Mouse (Mus musculus) hindbrain, embryonic 11.5 days (tissue): ENCODE results near the gene Pcolce. TPM values are rescaled to one million over a fixed set of nuclear protein-coding genes. Genes with fewer than 3 reads are reported as not detected.

Experiments
- ATAC-seq: fragments of 200-750 bp; cut with Nextera tagmentation; 2 replicates; pipeline ENCODE4 v1.8.0; 2017; ENCODE audit warnings: mild to moderate bottlenecking, moderate TSS enrichment, moderate library complexity; ENCODE audit not compliant: low FRiP score
- DNase-seq: peaks from one replicate; pipeline ENCODE4 v3.0.0-alpha.2; 2015; ENCODE audit warnings: low spot score
- H3K27ac ChIP-seq: fragments of 300-500 bp; sonication (generic); 2 replicates; pipeline ENCODE4 v1.5.1; 2014; ENCODE audit warnings: mild to moderate bottlenecking, low read depth, low read length
- H3K27me3 ChIP-seq: fragments of 300-500 bp; sonication (generic); 2 replicates; pipeline ENCODE4 v1.6.1; 2014; ENCODE audit warnings: mild to moderate bottlenecking, low read length, moderate library complexity, mixed read lengths; ENCODE audit not compliant: control insufficient read depth, insufficient read depth
- H3K36me3 ChIP-seq: fragments of 300-500 bp; sonication (generic); 2 replicates; pipeline ENCODE4 v1.6.1; 2014; ENCODE audit warnings: mild to moderate bottlenecking, low read length, moderate library complexity, mixed read lengths; ENCODE audit not compliant: control insufficient read depth, insufficient read depth
- H3K4me1 ChIP-seq: fragments of 300-500 bp; sonication (generic); replicated peaks from 2 replicates; pipeline ENCODE4 v1.6.1; 2014; ENCODE audit warnings: low read length, mixed read lengths; ENCODE audit not compliant: control insufficient read depth, insufficient read depth
- H3K4me2 ChIP-seq: fragments of 300-500 bp; sonication (generic); replicated peaks from 2 replicates; pipeline ENCODE4 v1.6.1; 2014; ENCODE audit warnings: mild to moderate bottlenecking, low read depth, low read length
- H3K4me3 ChIP-seq: fragments of 300-500 bp; sonication (generic); 2 replicates; pipeline ENCODE4 v1.5.1; 2014; ENCODE audit warnings: low read depth, low read length
- H3K9ac ChIP-seq: fragments of 300-500 bp; sonication (generic); 2 replicates; pipeline ENCODE4 v1.6.1; 2014; ENCODE audit warnings: low read depth, low read length
- H3K9me3 ChIP-seq: fragments of 300-500 bp; sonication (generic); 2 replicates; pipeline ENCODE4 v1.6.1; 2016; ENCODE audit warnings: low read length; ENCODE audit not compliant: control insufficient read depth
- WGBS: fragments of 180-500 bp; shearing (Covaris S2); extraction: QIAGEN DNeasy Blood & Tissue Kit; methylation state at CpG from one replicate; pipeline ENCODE4 v1.1.7; 2014; 5-methylcytosine and 5-hydroxymethylcytosine counted together
- polyA plus RNA-seq: library from polyadenylated mRNA; unstranded; fragments of >200 nt; fragmentation: Nextera tagmentation; extraction: Ambion mirVana; gene quantifications from 2 replicates; pipeline ENCODE4 v1.2.1, GENCODE M21; 2014

The Pcolce gene
- polyA plus RNA-seq, 1 experiment from 2014 or later: 87.3 TPM

DNA sequence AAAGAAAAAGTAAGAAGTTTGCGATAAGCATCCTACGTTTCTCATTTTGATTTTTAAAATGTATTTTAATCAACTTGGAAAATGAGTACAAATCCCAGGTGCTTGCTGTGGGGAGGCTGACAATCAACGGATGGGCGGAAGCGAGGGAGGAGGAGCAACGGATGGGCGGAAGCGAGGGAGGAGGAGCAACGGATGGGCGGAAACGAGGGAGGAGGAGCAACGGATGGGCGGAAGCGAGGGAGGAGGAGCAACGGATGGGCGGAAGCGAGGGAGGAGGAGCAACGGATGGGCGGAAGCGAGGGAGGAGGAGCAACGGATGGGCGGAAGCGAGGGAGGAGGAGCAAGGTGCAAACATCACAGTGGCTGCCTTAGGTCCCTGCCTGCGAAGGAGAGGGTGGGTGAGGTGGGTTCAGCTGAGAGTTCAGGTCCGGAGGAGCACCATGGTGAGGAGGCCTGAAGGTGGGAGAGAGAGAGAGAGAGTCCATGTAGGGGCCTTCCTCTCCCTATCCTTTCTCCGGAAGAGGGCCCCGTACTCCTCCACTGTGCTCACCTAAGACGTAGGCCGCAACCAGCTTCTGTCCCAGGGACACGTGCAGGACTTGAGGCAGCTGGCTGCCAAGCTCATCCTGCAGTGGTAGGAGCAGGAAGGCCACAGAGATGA lies 16.9 kb downstream of the Pcolce start:
- H3K36me3 ChIP-seq: no peaks in the 10 kb centered on the region
- H3K27me3 ChIP-seq: no peaks in the 10 kb centered on the region
- H3K4me2 ChIP-seq: 0 out of 2 replicates have a peak overlapping the region, but pooled peaks have one; percentile 3
- H3K27ac ChIP-seq: no peak overlapping the region
- ATAC-seq: no peak
- H3K9me3 ChIP-seq: no peaks in the 10 kb centered on the region
- WGBS: 35% methylated on average over 28 of the region's 30 CpGs
- DNase-seq: no peak
- 0 out of 2 replicates have a peak overlapping the region, but pooled peaks have one; percentile 13 for H3K4me3 ChIP-seq
- H3K4me1 ChIP-seq: no peaks in the 10 kb centered on the region
- no peak overlapping the region for H3K9ac ChIP-seq

DNA sequence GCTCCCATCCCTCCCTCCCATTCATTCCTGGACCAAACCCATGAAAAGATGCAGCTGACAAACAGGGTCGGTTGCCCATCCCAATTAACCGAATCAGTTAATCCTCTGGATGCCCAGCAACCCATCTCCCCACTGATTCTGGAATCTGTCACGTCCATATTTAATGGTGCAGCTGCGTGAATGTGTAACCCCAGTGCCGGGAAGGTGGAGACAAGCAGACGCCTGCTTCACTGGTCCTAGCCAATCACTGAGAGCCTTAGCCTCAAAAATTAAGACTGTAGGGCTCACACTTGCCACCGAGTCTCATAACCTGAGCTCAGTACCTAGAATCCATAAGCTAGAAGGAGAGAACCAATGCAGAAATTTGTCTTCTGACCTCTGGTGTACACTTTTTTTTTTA lies 17.7 kb downstream of the Pcolce start:
- no peaks in the 10 kb centered on the region for H3K9me3 ChIP-seq
- no peaks in the 10 kb centered on the region for H3K27me3 ChIP-seq
- no peak overlapping the region for H3K4me2 ChIP-seq
- 78% methylated on average over 7 of the region's 7 CpGs for WGBS
- H3K36me3 ChIP-seq: no peaks in the 10 kb centered on the region
- ATAC-seq (no peak), DNase-seq (no peak)
- no peak overlapping the region for H3K9ac ChIP-seq
- H3K4me1 ChIP-seq: no peaks in the 10 kb centered on the region
- no peak overlapping the region for H3K4me3 ChIP-seq
- no peak overlapping the region for H3K27ac ChIP-seq

DNA sequence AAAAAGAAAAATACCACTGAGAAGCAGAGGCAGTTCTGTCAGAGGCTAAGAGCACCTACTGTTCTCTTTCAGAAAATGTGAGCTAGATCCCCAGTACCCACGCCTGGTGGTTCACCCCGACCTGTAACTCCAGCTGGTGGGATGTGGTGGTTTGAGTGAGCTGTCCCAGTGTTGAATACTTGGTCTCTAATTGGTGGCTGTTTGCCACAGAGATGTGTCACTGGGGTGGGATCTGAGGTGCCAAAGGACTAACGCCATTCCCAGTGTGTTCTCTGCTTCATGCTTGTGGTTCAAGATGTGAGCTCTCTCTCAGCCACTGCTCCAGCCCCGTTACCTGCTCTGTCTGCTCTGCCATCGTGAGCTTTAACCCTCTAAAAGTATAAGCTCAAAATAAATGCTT lies 23.1 kb downstream of the Pcolce start:
- no peak overlapping the region for H3K4me3 ChIP-seq
- no peak overlapping the region for H3K27ac ChIP-seq
- DNase-seq (no peak), ATAC-seq (no peak)
- H3K27me3 ChIP-seq: no peaks in the 10 kb centered on the region
- no peak overlapping the region for H3K9ac ChIP-seq
- H3K4me1 ChIP-seq: no peaks in the 10 kb centered on the region
- WGBS: 79% methylated on average over 5 of the region's 5 CpGs
- H3K9me3 ChIP-seq: peaks cover 3% of the 10 kb centered on the region; the same call in 1 of the 2 replicates
- H3K36me3 ChIP-seq: no peaks in the 10 kb centered on the region
- H3K4me2 ChIP-seq: no peak overlapping the region

DNA sequence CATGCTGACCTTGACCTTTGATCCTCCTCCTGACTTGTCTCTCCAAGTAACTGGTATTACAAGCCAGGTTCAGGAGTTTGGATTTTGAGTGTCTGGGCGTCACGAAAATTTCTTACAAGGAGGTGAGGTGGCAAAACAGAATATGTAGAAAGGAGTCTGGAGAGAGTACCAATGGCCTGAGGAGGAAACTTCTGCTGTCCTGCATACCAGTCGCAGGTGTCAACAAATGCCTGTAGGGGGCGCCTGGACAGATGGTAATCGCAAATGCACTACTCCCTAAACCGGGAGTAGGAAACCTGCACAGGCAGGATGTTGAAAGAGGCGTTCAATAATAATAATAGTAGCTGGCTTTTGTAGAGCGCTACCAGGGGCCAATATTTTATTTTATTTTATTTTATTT lies 28.6 kb downstream of the Pcolce start:
- H3K4me3 ChIP-seq: no peak overlapping the region

GRCm38 (mm10) chr5:137583670-137584169 lies 29.9 kb downstream of the Pcolce start:
- peak overlapping the region; percentile 21; the same call in 1 of the 2 replicates for H3K9ac ChIP-seq
- peak; percentile 73 for DNase-seq
- peak; percentile 71 for ATAC-seq
- WGBS: 13% methylated on average over 27 of the region's 27 CpGs
- H3K27me3 ChIP-seq: no peaks in the 10 kb centered on the region
- no peaks in the 10 kb centered on the region for H3K4me1 ChIP-seq
- no peaks in the 10 kb centered on the region for H3K36me3 ChIP-seq
- peak overlapping the region; percentile 41 for H3K4me2 ChIP-seq
- H3K4me3 ChIP-seq: peak overlapping the region; percentile 27; the same call in 1 of the 2 replicates
- no peak overlapping the region for H3K27ac ChIP-seq
- peaks cover 3% of the 10 kb centered on the region; the same call in 1 of the 2 replicates for H3K9me3 ChIP-seq

More for the DNA sequence above, 28.6 kb downstream of the Pcolce start:
- Histone ChIP-seq H3K27me3 (no peaks in the 10 kb centered on the region), H3K9ac (no peak overlapping the region), H3K4me1 (no peaks in the 10 kb centered on the region), H3K9me3 (peaks cover 3% of the 10 kb centered on the region; the same call in 1 of the 2 replicates), H3K4me2 (no peak overlapping the region), H3K27ac (no peak overlapping the region), H3K36me3 (no peaks in the 10 kb centered on the region)
- ATAC-seq (no peak), DNase-seq (peak; percentile 73)
- 35% methylated on average over 8 of the region's 8 CpGs for WGBS

- no peaks in the 10 kb centered on the region for H3K4me1 ChIP-seq
- no peak overlapping the region for H3K27ac ChIP-seq
- DNase-seq (no peak), ATAC-seq (no peak)
- WGBS: 31% methylated on average over 8 of the region's 8 CpGs
- H3K4me3 ChIP-seq: no peak overlapping the region
- H3K36me3 ChIP-seq: no peaks in the 10 kb centered on the region
- H3K4me2 ChIP-seq: no peak overlapping the region
- H3K9ac ChIP-seq: no peak overlapping the region
- H3K27me3 ChIP-seq: no peaks in the 10 kb centered on the region
- peaks cover 2% of the 10 kb centered on the region; the same call in 1 of the 2 replicates for H3K9me3 ChIP-seq
Observed at GRCm38 (mm10) chr5:137582702-137583101, 30.9 kb downstream of the Pcolce start.

GRCm38 (mm10) chr5:137580246-137580645 lies 33.3 kb downstream of the Pcolce start:
- WGBS: 86% methylated on average over 6 of the region's 6 CpGs
- H3K4me1 ChIP-seq: no peaks in the 10 kb centered on the region
- DNase-seq (no peak), ATAC-seq (no peak)
- H3K36me3 ChIP-seq: no peaks in the 10 kb centered on the region
- H3K4me2 ChIP-seq: no peak overlapping the region
- H3K27ac ChIP-seq: no peak overlapping the region
- H3K4me3 ChIP-seq: no peak overlapping the region
- H3K9me3 ChIP-seq: no peaks in the 10 kb centered on the region
- H3K27me3 ChIP-seq: no peaks in the 10 kb centered on the region
- no peak overlapping the region for H3K9ac ChIP-seq

DNA sequence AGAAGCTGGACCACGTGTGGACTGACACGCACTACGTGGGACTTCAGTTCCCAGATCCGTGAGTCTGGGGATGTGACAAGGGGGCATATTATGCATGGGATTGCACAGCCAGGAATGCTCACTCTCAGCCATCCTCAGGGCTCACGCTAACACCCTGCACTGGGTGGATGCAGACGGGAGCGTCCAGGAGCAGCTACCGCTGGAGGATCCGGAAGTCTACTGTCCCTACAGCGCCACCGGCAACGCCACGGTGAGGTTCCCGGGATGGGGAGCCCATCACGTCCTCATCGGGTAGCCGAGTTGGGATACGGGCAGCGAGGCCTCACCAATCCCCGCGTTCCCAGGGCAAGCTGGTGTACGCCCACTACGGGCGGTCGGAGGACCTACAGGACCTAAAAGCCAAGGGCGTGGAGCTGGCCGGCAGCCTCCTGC lies 39.1 kb downstream of the Pcolce start:
- WGBS: 8% methylated on average over 27 of the region's 27 CpGs
- Histone ChIP-seq H3K4me2 (peak overlapping the region; percentile 48), H3K36me3 (no peaks in the 10 kb centered on the region), H3K9ac (peak overlapping the region; percentile 58), H3K4me1 (no peaks in the 10 kb centered on the region; the same call in 1 of the 2 replicates), H3K4me3 (peak overlapping the region; percentile 18), H3K27ac (no peak overlapping the region), H3K27me3 (peaks cover 4% of the 10 kb centered on the region; the same call in 1 of the 2 replicates), H3K9me3 (no peaks in the 10 kb centered on the region)
- ATAC-seq (no peak), DNase-seq (peak; percentile 56)
